Mouse (Mus musculus) forebrain, embryonic 10.5 days (tissue): ENCODE measurements around the gene Prkg1. TPM values are rescaled to one million over a fixed set of nuclear protein-coding genes. Genes with fewer than 3 reads are reported as not detected.

Experiments
- DNase-seq: peaks from one replicate; pipeline ENCODE4 v3.0.0-alpha.2; 2017; ENCODE audit warnings: low spot score; ENCODE audit errors: extremely low spot score
- H3K27ac ChIP-seq: fragments of 300-500 bp; sonication (generic); 2 replicates; pipeline ENCODE4 v1.5.1; 2016; ENCODE audit warnings: mild to moderate bottlenecking
- H3K27me3 ChIP-seq: fragments of 300-500 bp; sonication (generic); 2 replicates; pipeline ENCODE4 v1.6.1; 2016; ENCODE audit warnings: mild to moderate bottlenecking; ENCODE audit not compliant: poor library complexity, severe bottlenecking
- H3K36me3 ChIP-seq: fragments of 300-500 bp; sonication (generic); replicated peaks from 2 replicates; pipeline ENCODE4 v1.6.1; 2016; ENCODE audit warnings: mild to moderate bottlenecking, moderate library complexity
- H3K4me1 ChIP-seq: fragments of 300-500 bp; sonication (generic); 2 replicates; pipeline ENCODE4 v1.6.1; 2016
- H3K4me3 ChIP-seq: fragments of 300-500 bp; sonication (generic); 2 replicates; pipeline ENCODE4 v1.5.1; 2016; ENCODE audit warnings: mild to moderate bottlenecking, moderate library complexity
- H3K9me3 ChIP-seq: fragments of 300-500 bp; sonication (generic); 2 replicates; pipeline ENCODE4 v1.6.1; 2016; ENCODE audit warnings: mild to moderate bottlenecking, moderate library complexity
- WGBS: fragments of 180-500 bp; shearing (Covaris S2); methylation state at CpG from one replicate; pipeline ENCODE4 v1.1.7; 2016; 5-methylcytosine and 5-hydroxymethylcytosine counted together
- polyA plus RNA-seq: library from polyadenylated mRNA; unstranded; fragments of >200 nt; fragmentation: Nextera tagmentation; extraction: Ambion mirVana; gene quantifications from 2 replicates; pipeline ENCODE4 v1.2.1, GENCODE M21; 2016

The Prkg1 gene
- polyA plus RNA-seq, 1 experiment from 2014 or later, result 3.5 TPM

DNA sequence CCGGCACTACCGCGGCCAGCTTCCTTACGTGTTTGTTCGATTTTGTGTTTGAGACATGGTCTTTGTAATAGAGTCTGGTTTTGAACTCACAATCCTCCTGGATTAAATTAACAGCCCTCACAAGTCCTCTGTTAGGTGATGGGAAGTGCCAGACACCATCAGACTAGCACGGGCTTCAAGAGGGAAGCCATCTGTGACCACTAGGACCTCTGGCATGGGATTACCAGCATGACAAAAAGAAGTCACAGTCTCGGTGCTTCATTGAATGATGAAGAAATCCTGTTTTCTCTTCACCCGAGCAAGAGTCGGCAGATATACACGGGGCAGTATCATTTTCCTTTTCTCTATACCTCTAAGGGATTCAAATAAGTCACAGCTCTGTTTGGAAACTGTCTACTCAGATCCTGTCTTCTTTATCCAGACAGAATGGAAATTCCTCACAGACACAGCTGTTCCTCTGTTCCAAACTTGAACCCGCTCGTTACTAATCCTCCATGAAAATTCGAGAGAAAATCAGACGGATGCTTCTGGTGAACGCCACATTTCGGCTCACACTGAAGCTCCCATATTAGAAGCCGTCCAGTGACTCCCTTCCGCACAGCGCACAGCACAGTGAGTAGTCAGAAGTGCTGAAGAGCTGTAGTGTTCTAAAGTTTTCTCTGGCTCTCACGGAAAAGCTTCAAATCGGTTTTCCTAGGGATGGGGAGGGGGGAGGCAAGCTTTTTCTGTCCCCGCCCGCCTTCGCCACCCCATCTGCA, 690.7 kb downstream of the Prkg1 start:
- Histone ChIP-seq H3K4me3 (peak overlapping the region; percentile 33), H3K27ac (peak overlapping the region; percentile 79), H3K27me3 (no peaks in the 10 kb centered on the region), H3K4me1 (peaks cover 17% of the 10 kb centered on the region), H3K36me3 (no peaks in the 10 kb centered on the region), H3K9me3 (no peaks in the 10 kb centered on the region)
- peak; percentile 19 for DNase-seq
- WGBS, result 34% methylated on average over 24 of the region's 24 CpGs

DNA sequence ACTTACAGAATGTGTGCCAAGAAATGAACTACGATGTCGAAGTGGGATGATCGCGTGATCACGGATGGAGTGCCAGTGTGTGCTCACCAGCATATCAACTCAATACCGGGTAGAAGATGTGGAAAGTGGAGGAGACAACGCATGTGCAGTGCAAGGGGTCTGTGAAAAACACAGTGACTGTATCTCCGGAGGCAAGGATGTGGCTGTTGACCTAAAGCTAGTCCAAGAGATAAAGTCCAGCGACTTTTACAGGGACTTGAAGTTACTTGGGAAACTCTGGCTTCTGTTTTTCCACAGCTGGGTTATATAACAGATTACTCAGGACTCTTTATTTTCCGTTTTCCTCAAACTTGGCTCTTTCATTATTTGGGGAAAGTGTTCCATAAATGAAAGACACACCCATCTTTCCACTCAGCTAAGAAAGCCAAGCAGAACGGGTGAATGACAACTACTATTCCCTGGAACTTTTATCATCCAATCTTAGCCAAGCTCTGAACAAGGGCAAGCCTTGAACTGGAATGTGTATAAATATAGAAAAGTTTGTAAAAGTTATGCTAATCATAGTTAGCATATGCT, 699.5 kb downstream of the Prkg1 start:
- H3K9me3 ChIP-seq, result no peaks in the 10 kb centered on the region
- H3K27me3 ChIP-seq, result no peaks in the 10 kb centered on the region
- H3K36me3 ChIP-seq, result no peaks in the 10 kb centered on the region
- no peak overlapping the region for H3K27ac ChIP-seq
- no peak overlapping the region for H3K4me3 ChIP-seq
- no peak for DNase-seq
- H3K4me1 ChIP-seq, result no peaks in the 10 kb centered on the region
- 88% methylated on average over 11 of the region's 11 CpGs for WGBS

GRCm38 (mm10) chr19:31064740-31065139, 700.1 kb downstream of the Prkg1 start:
- H3K4me1 ChIP-seq, result no peaks in the 10 kb centered on the region
- no peak overlapping the region for H3K4me3 ChIP-seq
- WGBS, result 76% methylated on average over 1 of the region's 1 CpGs
- H3K27me3 ChIP-seq, result no peaks in the 10 kb centered on the region
- H3K36me3 ChIP-seq, result no peaks in the 10 kb centered on the region
- H3K9me3 ChIP-seq, result no peaks in the 10 kb centered on the region
- no peak overlapping the region for H3K27ac ChIP-seq
- DNase-seq, result no peak

DNA sequence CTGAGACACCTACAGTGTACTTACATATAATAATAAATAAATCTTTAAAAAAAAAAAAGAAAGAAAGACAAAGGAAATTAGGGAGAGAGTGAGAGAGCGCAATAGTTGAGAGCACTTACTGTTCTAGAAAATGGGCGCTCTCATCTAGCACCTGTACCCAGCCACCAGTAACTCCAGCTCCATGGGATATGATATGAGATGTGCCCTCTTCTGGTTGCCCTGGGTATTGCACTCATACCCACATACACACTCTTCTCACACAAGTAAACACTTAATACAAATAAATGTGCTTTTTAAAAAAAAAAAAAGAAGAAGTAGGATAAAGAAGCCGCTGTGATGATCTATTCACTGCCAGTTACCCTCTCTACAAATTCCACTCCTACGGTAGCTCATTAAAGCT, 718.2 kb downstream of the Prkg1 start:
- Histone ChIP-seq H3K4me3 (no peak overlapping the region), H3K4me1 (no peaks in the 10 kb centered on the region), H3K9me3 (no peaks in the 10 kb centered on the region), H3K27ac (no peak overlapping the region), H3K36me3 (no peaks in the 10 kb centered on the region), H3K27me3 (no peaks in the 10 kb centered on the region)
- WGBS, result 98% methylated on average over 4 of the region's 4 CpGs
- no peak for DNase-seq

DNA sequence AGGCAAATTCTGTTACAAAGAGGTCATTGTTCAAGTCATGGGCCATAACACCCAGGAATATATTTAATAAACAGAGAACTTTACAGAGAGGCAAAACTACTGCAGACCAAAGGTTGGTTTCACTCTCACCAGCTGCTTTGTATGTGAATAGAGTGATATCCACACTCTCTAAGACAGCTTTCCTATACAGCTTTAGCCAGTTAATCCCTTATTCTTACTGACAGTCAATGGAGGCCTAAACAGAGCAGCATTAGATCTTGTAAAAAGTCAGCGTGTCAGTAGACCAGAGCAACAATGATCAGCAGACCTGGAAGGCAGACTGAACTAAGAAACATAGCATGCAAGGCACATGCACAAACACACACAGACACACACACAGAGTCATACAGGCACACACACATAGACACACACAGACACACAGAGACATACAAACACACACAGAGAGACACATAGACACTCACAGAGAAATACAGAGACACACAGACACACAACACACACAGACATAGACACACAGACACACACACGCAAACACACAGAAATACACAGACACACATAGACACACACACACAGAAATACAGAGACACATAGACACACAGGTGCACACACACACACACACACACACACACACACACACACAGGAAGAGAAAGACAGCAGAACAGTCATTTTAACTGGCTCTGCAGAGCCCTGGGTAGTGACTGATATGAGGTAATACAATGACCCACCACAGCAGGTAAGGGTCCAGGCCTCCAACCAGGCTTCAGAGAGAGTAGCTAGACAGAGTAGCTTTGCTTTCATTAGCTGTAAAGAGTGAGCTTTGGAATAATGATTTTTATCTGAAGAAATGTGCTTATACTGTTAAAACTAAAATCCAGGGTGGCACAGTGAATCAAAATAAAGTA, 723.6 kb downstream of the Prkg1 start:
- no peak for DNase-seq
- Histone ChIP-seq H3K9me3 (no peaks in the 10 kb centered on the region), H3K36me3 (no peaks in the 10 kb centered on the region), H3K27me3 (no peaks in the 10 kb centered on the region), H3K4me3 (no peak overlapping the region), H3K27ac (no peak overlapping the region), H3K4me1 (peaks cover 14% of the 10 kb centered on the region)
- 56% methylated on average over 2 of the region's 2 CpGs for WGBS

GRCm38 (mm10) chr19:31038951-31039350, 725.9 kb downstream of the Prkg1 start:
- no peak overlapping the region for H3K27ac ChIP-seq
- H3K27me3 ChIP-seq, result no peaks in the 10 kb centered on the region
- peaks cover 14% of the 10 kb centered on the region for H3K4me1 ChIP-seq
- H3K36me3 ChIP-seq, result no peaks in the 10 kb centered on the region
- 83% methylated on average over 3 of the region's 3 CpGs for WGBS
- no peak for DNase-seq
- H3K9me3 ChIP-seq, result no peaks in the 10 kb centered on the region
- H3K4me3 ChIP-seq, result no peak overlapping the region

DNA sequence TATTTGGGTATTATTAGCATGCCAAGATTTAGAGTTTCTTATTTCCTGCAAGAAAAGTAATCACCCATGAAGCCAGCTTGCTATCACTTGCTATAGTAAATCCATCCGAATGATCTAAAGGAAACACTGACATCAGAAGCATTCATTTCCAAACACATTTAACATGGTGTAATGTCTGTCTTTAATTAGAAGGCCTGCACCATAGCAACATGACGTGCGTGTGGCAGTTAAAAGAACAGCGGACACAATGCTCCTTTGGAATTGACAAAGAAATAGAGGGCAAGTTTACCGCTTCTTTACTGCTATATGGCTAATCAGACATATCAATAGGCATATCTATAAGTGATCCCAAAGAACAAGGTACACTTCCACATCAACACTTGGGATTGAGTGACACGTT, 733.2 kb downstream of the Prkg1 start:
- no peaks in the 10 kb centered on the region for H3K9me3 ChIP-seq
- 77% methylated on average over 6 of the region's 6 CpGs for WGBS
- H3K27me3 ChIP-seq, result no peaks in the 10 kb centered on the region
- H3K4me3 ChIP-seq, result no peak overlapping the region
- 0 out of 2 replicates have a peak, but pooled peaks cover under 1% of the 10 kb centered on the region for H3K4me1 ChIP-seq
- H3K27ac ChIP-seq, result no peak overlapping the region
- H3K36me3 ChIP-seq, result no peaks in the 10 kb centered on the region
- no peak for DNase-seq

- WGBS, result 93% methylated on average over 5 of the region's 5 CpGs
- H3K4me3 ChIP-seq, result no peak overlapping the region
- H3K4me1 ChIP-seq, result no peaks in the 10 kb centered on the region
- no peak for DNase-seq
- H3K9me3 ChIP-seq, result no peaks in the 10 kb centered on the region
- no peaks in the 10 kb centered on the region for H3K27me3 ChIP-seq
- no peaks in the 10 kb centered on the region for H3K36me3 ChIP-seq
- no peak overlapping the region for H3K27ac ChIP-seq
Measured at GRCm38 (mm10) chr19:31026797-31027196, 738.0 kb downstream of the Prkg1 start.

DNA sequence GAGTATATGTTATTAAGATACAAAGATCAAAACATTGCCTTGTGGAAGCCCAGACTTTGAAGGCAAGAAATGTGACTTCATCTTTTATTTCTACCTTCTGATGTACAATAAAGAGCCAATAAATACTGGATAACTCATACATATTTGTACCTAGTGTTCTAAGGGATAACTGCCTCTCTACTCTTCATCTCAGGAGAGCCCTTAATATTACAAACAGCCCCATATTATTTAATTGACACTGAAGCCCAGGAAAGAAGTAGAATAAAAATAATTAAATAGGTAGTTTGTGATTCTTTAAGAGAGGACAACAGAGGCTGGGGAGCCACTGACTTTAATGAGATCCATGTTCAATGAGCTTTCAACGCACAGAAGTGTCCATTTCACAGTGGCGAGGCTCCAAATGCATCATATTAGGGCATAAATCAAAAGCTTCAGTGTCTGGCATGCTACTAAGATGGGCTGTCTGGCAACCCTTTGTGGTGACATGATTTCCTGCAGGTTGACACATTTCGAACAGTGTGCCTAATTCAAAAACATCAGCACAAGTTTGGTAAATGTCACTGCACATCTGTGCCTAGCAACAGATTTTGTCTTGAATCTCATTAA, 753.2 kb downstream of the Prkg1 start:
- no peaks in the 10 kb centered on the region for H3K36me3 ChIP-seq
- no peaks in the 10 kb centered on the region for H3K27me3 ChIP-seq
- peaks cover 8% of the 10 kb centered on the region; the same call in 1 of the 2 replicates for H3K4me1 ChIP-seq
- H3K27ac ChIP-seq, result no peak overlapping the region
- H3K4me3 ChIP-seq, result no peak overlapping the region
- no peak for DNase-seq
- WGBS, result 84% methylated on average over 3 of the region's 3 CpGs
- no peaks in the 10 kb centered on the region for H3K9me3 ChIP-seq

- DNase-seq, result no peak
- Histone ChIP-seq H3K9me3 (no peaks in the 10 kb centered on the region), H3K4me1 (no peaks in the 10 kb centered on the region), H3K27ac (no peak overlapping the region), H3K27me3 (no peaks in the 10 kb centered on the region), H3K36me3 (no peaks in the 10 kb centered on the region), H3K4me3 (no peak overlapping the region)
- WGBS, result 93% methylated on average over 2 of the region's 2 CpGs
Measured at GRCm38 (mm10) chr19:30998572-30998971, 766.3 kb downstream of the Prkg1 start.

DNA sequence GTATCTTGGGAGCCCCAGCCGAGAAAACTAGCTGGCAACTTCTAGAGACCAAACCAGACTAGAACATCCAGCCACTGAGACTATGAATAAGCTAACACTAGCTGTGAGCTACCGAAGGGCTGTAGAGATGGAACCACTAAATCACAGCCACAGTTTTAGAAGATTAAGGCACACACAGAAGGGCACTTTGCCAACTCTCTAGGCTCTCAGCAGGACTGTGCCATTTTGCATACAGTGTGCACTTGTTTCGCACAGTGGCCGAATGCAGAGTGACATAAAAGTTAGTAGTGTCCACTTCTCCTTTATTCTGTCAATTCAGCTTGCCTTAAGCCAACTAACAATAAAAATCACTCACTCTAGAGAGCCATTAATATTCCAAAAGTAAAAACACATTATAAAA, 774.4 kb downstream of the Prkg1 start:
- no peaks in the 10 kb centered on the region for H3K27me3 ChIP-seq
- no peak for DNase-seq
- H3K9me3 ChIP-seq, result no peaks in the 10 kb centered on the region
- no peak overlapping the region for H3K4me3 ChIP-seq
- WGBS, result 84% methylated on average over 4 of the region's 4 CpGs
- H3K4me1 ChIP-seq, result no peaks in the 10 kb centered on the region
- no peaks in the 10 kb centered on the region for H3K36me3 ChIP-seq
- no peak overlapping the region for H3K27ac ChIP-seq

DNA sequence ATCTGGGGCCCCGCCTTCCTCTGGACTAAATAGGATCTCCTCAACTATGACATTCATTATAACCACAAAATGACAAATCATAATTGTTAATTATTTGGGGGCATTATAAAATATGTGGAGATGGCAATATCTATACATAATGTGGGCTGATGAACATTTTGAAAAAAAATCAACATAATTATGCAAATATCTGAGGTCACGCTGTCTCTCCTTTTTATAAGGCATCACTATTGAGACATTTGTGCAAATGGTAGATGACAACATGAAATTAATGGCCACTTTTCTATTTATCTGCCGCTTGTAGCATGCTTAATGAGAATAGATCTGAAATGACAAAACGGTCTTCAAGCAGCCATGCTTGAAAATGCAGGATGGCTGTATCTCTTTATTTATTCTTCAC, 782.4 kb downstream of the Prkg1 start:
- H3K27ac ChIP-seq, result no peak overlapping the region
- DNase-seq, result no peak
- H3K36me3 ChIP-seq, result no peaks in the 10 kb centered on the region
- H3K4me1 ChIP-seq, result no peaks in the 10 kb centered on the region
- WGBS, result 91% methylated on average over 4 of the region's 4 CpGs
- no peaks in the 10 kb centered on the region for H3K9me3 ChIP-seq
- no peaks in the 10 kb centered on the region for H3K27me3 ChIP-seq
- H3K4me3 ChIP-seq, result no peak overlapping the region
